Mouse (Mus musculus): ENCODE results near the gene Plk2. TPM values are rescaled to one million over a fixed set of nuclear protein-coding genes. Genes with fewer than 3 reads are reported as not detected.

The Plk2 gene
- polyA plus RNA-seq (2015; fragmentation: Nextera tagmentation; extraction: Ambion mirVana), result 69.1 and 72.7 TPM in 2 replicates

DNA sequence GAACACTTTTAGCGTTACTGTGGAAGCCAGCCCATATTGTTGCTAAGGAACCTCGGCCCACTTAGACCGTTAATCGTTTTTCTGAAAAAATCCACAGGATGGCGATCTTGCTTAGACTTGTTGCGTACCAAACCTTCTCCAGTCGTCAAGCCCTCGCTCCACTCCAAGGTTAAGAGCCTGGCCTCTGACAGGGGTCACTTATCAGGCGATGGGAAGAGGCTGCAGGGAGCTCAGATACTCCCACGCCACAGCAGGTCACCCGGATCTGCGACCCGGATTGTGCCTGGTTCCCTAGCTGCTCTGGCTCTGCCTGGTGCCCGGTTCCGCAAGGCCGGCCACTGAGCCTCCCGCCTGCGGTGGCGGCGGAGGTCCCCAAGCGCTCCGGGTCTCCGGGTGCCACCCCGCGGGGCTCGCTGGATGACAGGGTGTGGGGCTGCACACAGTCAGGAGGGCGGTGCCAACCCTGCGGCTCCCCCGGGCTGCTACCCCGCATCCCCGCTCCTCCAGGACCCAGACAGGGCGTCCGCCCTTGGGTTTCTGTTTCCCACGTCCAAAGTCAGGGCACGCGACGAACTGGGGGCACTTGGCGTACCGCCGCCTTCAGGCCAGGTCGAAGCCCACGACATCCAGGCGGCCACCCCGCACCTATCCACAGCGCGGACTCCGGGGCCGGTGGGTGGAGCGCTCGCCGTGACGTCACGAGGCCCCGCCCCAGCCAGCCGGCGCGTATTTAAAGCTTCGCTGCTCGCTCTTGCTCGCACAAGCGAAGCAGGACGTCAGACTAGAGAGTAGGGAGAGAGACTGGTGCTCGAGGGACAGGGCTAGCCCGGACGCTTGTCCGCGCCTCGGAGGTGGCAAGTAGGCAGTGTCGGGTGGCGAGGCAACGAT is at the start of gene Plk2:
Gene Plk2, plus strand, starts transcription at position 756 of the 888 bp plus-strand sequence.

DNA sequence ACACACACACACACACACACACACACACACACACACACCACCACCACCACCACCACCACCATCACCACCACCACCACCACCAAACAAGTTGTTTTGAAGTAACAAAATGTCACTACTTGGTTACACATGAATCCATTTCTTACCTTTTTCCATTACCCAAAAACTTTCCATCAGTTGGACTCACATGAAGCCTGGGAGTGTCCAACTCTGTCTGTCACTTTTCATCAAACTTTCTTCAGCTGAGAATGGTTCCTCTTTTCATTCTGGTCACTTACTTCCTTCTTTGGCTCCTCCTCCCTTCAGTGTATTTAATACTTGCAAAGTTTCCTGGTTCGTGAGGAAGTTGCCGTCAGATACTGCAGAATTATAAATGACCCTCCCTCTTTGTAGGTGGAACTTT is 37.9 kb upstream of the Plk2 start, which contains the start of gene Gapt:
Gene Gapt, minus strand, starts transcription at position 259 of the 400 bp plus-strand sequence.

Other genes starting within 250 kb of the Plk2 start
- gene Rab3c, start 114.0 kb upstream of the Plk2 start, polyA plus RNA-seq (2015; fragmentation: Nextera tagmentation; extraction: Ambion mirVana), result 131 and 138 TPM in 2 replicates
- gene Gapt, start 37.8 kb upstream of the Plk2 start, polyA plus RNA-seq (2015; fragmentation: Nextera tagmentation; extraction: Ambion mirVana), result not detected in 2 replicates

All from neural tube, postnatal 0 days (tissue).